Mouse (Mus musculus): ENCODE data around the gene L3hypdh. TPM values are rescaled to one million over a fixed set of nuclear protein-coding genes. Genes with fewer than 3 reads are reported as not detected.
A peak's percentile ranks its signal among the peaks of the same experiment; 100 is the strongest.

The L3hypdh gene
- polyA plus RNA-seq (2016; fragmentation: Nextera tagmentation; extraction: Ambion mirVana), result 6.7 and 7.8 TPM in 2 replicates

GRCm38 (mm10) chr12:72085329-72086165 is at the start of gene L3hypdh, which contains the start of gene Jkamp:
L3hypdh (minus strand) TSS chr12:72085439.
Jkamp (plus strand) TSS chr12:72085589.
- Histone ChIP-seq H3K4me1 (peaks cover 44% of the 10 kb centered on the region), H3K36me3 (peaks cover 11% of the 10 kb centered on the region), H3K27ac (replicated peaks) (peak within 1 kb of the TSS; percentile 96), H3K9me3 (replicated peaks) (no peaks in the 10 kb centered on the region), H3K4me3 (peak within 1 kb of the TSS; percentile 73), H3K27me3 (ENCODE audit: low read depth, poor library complexity, severe bottlenecking) (no peaks in the 10 kb centered on the region)
- under 1% methylated on average over 60 of the region's 60 CpGs for WGBS
- DNase-seq (ENCODE audit: low spot score), result peak; percentile 100

- H3K36me3 ChIP-seq, result no peaks in the 10 kb centered on the region
- WGBS, result 93% methylated on average over 10 of the region's 10 CpGs
- H3K4me3 ChIP-seq, result no peak overlapping the region
- peaks cover 3% of the 10 kb centered on the region; the same call in 1 of the 2 replicates for H3K9me3 ChIP-seq (replicated peaks)
- H3K27me3 ChIP-seq (ENCODE audit: low read depth, poor library complexity, severe bottlenecking), result no peaks in the 10 kb centered on the region
- no peaks in the 10 kb centered on the region for H3K4me1 ChIP-seq
- DNase-seq (ENCODE audit: low spot score), result no peak
- H3K27ac ChIP-seq (replicated peaks), result no peak overlapping the region
Measured at GRCm38 (mm10) chr12:72129203-72129602, 44.0 kb upstream of the L3hypdh start.

GRCm38 (mm10) chr12:72115686-72116345 is 30.6 kb upstream of the L3hypdh start:
- H3K27me3 ChIP-seq (ENCODE audit: low read depth, poor library complexity, severe bottlenecking), result no peaks in the 10 kb centered on the region
- H3K9me3 ChIP-seq (replicated peaks), result no peaks in the 10 kb centered on the region
- H3K4me1 ChIP-seq, result no peaks in the 10 kb centered on the region
- no peak overlapping the region for H3K27ac ChIP-seq (replicated peaks)
- WGBS, result 87% methylated on average over 22 of the region's 23 CpGs
- no peaks in the 10 kb centered on the region for H3K36me3 ChIP-seq
- no peak overlapping the region for H3K4me3 ChIP-seq
- no peak for DNase-seq (ENCODE audit: low spot score)

GRCm38 (mm10) chr12:72115126-72115525 is 29.9 kb upstream of the L3hypdh start:
- Histone ChIP-seq H3K9me3 (replicated peaks) (no peaks in the 10 kb centered on the region), H3K27me3 (ENCODE audit: low read depth, poor library complexity, severe bottlenecking) (no peaks in the 10 kb centered on the region), H3K4me3 (no peak overlapping the region), H3K27ac (replicated peaks) (no peak overlapping the region), H3K4me1 (no peaks in the 10 kb centered on the region), H3K36me3 (no peaks in the 10 kb centered on the region)
- DNase-seq (ENCODE audit: low spot score), result no peak
- WGBS, result 85% methylated on average over 6 of the region's 6 CpGs

GRCm38 (mm10) chr12:72104525-72105281 is 19.5 kb upstream of the L3hypdh start:
- H3K27ac ChIP-seq (replicated peaks), result no peak overlapping the region
- H3K27me3 ChIP-seq (ENCODE audit: low read depth, poor library complexity, severe bottlenecking), result no peaks in the 10 kb centered on the region
- DNase-seq (ENCODE audit: low spot score), result peak; percentile 45
- H3K4me1 ChIP-seq, result no peaks in the 10 kb centered on the region
- 32% methylated on average over 14 of the region's 14 CpGs for WGBS
- no peak overlapping the region for H3K4me3 ChIP-seq
- peaks cover 21% of the 10 kb centered on the region for H3K36me3 ChIP-seq
- H3K9me3 ChIP-seq (replicated peaks), result no peaks in the 10 kb centered on the region

GRCm38 (mm10) chr12:72104027-72104426 is 18.8 kb upstream of the L3hypdh start:
- no peaks in the 10 kb centered on the region for H3K27me3 ChIP-seq (ENCODE audit: low read depth, poor library complexity, severe bottlenecking)
- H3K9me3 ChIP-seq (replicated peaks), result no peaks in the 10 kb centered on the region
- peaks cover 28% of the 10 kb centered on the region for H3K36me3 ChIP-seq
- DNase-seq (ENCODE audit: low spot score), result no peak
- 90% methylated on average over 5 of the region's 5 CpGs for WGBS
- H3K4me3 ChIP-seq, result no peak overlapping the region
- no peak overlapping the region for H3K27ac ChIP-seq (replicated peaks)
- H3K4me1 ChIP-seq, result no peaks in the 10 kb centered on the region; the same call in 1 of the 2 replicates

GRCm38 (mm10) chr12:72102776-72103175 is 17.5 kb upstream of the L3hypdh start:
- no peak for DNase-seq (ENCODE audit: low spot score)
- Histone ChIP-seq H3K9me3 (replicated peaks) (no peaks in the 10 kb centered on the region), H3K4me1 (no peaks in the 10 kb centered on the region; the same call in 1 of the 2 replicates), H3K36me3 (peaks cover 35% of the 10 kb centered on the region), H3K27me3 (ENCODE audit: low read depth, poor library complexity, severe bottlenecking) (no peaks in the 10 kb centered on the region), H3K27ac (replicated peaks) (no peak overlapping the region), H3K4me3 (no peak overlapping the region)
- WGBS, result 88% methylated on average over 6 of the region's 6 CpGs

- 95% methylated on average over 8 of the region's 8 CpGs for WGBS
- H3K36me3 ChIP-seq, result peaks cover 93% of the 10 kb centered on the region
Measured at GRCm38 (mm10) chr12:72096966-72097365, 11.7 kb upstream of the L3hypdh start.

GRCm38 (mm10) chr12:72089802-72090201 is 4.6 kb upstream of the L3hypdh start:
- peaks cover 22% of the 10 kb centered on the region for H3K4me1 ChIP-seq
- no peak overlapping the region for H3K4me3 ChIP-seq
- no peaks in the 10 kb centered on the region for H3K9me3 ChIP-seq (replicated peaks)
- H3K27ac ChIP-seq (replicated peaks), result no peak overlapping the region
- WGBS, result 92% methylated on average over 4 of the region's 4 CpGs
- peaks cover 53% of the 10 kb centered on the region for H3K36me3 ChIP-seq
- DNase-seq (ENCODE audit: low spot score), result no peak
- no peaks in the 10 kb centered on the region for H3K27me3 ChIP-seq (ENCODE audit: low read depth, poor library complexity, severe bottlenecking)

More at GRCm38 (mm10) chr12:72096966-72097365, 11.7 kb upstream of the L3hypdh start:
- Histone ChIP-seq H3K4me3 (no peak overlapping the region), H3K9me3 (replicated peaks) (no peaks in the 10 kb centered on the region), H3K27ac (replicated peaks) (no peak overlapping the region), H3K27me3 (ENCODE audit: low read depth, poor library complexity, severe bottlenecking) (no peaks in the 10 kb centered on the region), H3K4me1 (no peaks in the 10 kb centered on the region; the same call in 1 of the 2 replicates)
- DNase-seq (ENCODE audit: low spot score), result no peak

- 1% methylated on average over 18 of the region's 18 CpGs for WGBS
- peaks cover 18% of the 10 kb centered on the region for H3K36me3 ChIP-seq
Measured at GRCm38 (mm10) chr12:72086166-72086825, 1.1 kb upstream of the L3hypdh start.

GRCm38 (mm10) chr12:72085024-72085328 is 263 bp downstream of the L3hypdh start:
- Histone ChIP-seq H3K4me1 (peaks cover 44% of the 10 kb centered on the region), H3K27me3 (ENCODE audit: low read depth, poor library complexity, severe bottlenecking) (no peaks in the 10 kb centered on the region), H3K4me3 (peak overlapping the region; percentile 73), H3K27ac (replicated peaks) (peak overlapping the region; percentile 96), H3K9me3 (replicated peaks) (no peaks in the 10 kb centered on the region), H3K36me3 (peaks cover 5% of the 10 kb centered on the region)
- DNase-seq (ENCODE audit: low spot score), result no peak
- under 1% methylated on average over 31 of the region's 31 CpGs for WGBS

More at GRCm38 (mm10) chr12:72086166-72086825, 1.1 kb upstream of the L3hypdh start:
- no peak for DNase-seq (ENCODE audit: low spot score)
- no peaks in the 10 kb centered on the region for H3K27me3 ChIP-seq (ENCODE audit: low read depth, poor library complexity, severe bottlenecking)
- H3K4me1 ChIP-seq, result peaks cover 44% of the 10 kb centered on the region
- peak overlapping the region; percentile 73 for H3K4me3 ChIP-seq
- no peaks in the 10 kb centered on the region for H3K9me3 ChIP-seq (replicated peaks)
- H3K27ac ChIP-seq (replicated peaks), result peak overlapping the region; percentile 96
